Mouse (Mus musculus): ENCODE data around the gene Hipk2.

Hipk2 gene

GRCm38 (mm10) chr6:38792966-38793365 is 83.0 kb downstream of the Hipk2 start:
- no peak for DNase-seq (ENCODE audit: low spot score)

GRCm38 (mm10) chr6:38789221-38789810 is 86.6 kb downstream of the Hipk2 start:
- no peak for DNase-seq (ENCODE audit: low spot score)

GRCm38 (mm10) chr6:38787811-38788509 is 88.0 kb downstream of the Hipk2 start:
- no peak for DNase-seq (ENCODE audit: low spot score)

DNA sequence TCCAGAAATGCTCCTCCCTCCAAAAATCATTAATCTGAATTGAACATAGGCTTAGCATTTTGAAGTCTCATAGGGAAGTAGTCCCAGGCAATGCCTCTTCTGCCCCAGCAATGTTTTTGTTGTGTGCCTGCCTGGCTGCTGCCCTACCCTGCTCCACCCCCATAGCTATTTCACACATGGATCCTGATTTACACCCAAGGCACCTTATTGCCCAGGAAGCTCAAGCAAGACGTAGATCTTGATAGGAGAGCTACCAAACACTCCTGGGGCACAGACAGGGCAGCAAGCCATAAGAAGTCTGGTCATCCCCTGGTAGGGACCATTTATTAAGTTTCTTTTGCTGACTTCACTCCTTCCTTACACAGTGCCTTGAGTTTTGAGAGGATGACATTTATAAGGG is 88.8 kb downstream of the Hipk2 start:
- no peak for DNase-seq (ENCODE audit: low spot score)

GRCm38 (mm10) chr6:38785747-38786146 is 90.2 kb downstream of the Hipk2 start:
- DNase-seq (ENCODE audit: low spot score): no peak

GRCm38 (mm10) chr6:38779411-38779810 is 96.6 kb downstream of the Hipk2 start:
- no peak for DNase-seq (ENCODE audit: low spot score)

DNA sequence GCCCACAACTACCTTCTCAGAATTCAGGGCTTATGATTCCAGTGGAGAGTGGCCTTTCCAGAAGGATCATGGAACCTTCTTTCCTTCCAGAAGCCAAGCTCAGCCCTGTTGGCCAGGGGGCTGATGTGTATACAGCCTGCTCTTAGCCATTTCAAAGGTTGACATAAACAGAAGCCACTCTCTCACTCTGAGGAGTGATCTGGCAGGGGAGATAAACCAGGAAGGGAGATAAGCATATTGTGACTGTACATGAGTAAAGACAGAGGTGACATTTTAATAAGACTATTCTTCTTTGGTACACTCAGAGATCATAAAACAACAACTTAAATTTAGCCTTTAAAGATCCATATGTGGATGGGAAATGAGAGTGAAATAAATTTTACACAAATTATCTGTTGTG is 97.1 kb downstream of the Hipk2 start:
- no peak for DNase-seq (ENCODE audit: low spot score)

DNA sequence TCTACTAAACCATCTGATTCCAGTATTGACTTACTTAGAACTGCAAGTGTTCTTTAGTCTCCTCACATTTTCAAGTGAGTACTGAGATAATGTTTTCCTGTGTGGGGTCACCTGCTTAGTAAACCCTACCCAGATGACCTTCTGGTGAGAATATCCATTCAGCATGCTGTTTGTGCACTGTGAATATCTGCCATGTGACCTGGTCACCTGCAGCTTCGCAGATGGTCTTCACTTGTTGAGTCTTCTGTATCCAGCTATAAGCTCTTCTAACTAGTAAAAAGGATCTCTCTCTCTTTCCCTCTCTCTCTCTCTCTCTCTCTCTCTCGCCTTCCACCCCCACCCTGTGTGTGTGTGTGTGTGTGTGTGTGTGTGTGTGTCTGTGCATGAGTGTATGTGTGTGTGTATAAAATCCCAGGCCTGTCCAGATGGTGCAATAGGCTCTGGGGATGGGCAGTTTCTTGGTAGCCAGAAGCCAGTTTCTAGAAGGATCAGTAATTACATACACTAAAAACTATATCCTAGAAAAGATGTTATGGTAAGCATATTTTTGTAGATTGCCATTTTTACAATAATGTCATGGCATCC is 99.9 kb downstream of the Hipk2 start:
- DNase-seq (ENCODE audit: low spot score): no peak

GRCm38 (mm10) chr6:38772836-38773518 is 103.0 kb downstream of the Hipk2 start:
- DNase-seq (ENCODE audit: low spot score): no peak

DNA sequence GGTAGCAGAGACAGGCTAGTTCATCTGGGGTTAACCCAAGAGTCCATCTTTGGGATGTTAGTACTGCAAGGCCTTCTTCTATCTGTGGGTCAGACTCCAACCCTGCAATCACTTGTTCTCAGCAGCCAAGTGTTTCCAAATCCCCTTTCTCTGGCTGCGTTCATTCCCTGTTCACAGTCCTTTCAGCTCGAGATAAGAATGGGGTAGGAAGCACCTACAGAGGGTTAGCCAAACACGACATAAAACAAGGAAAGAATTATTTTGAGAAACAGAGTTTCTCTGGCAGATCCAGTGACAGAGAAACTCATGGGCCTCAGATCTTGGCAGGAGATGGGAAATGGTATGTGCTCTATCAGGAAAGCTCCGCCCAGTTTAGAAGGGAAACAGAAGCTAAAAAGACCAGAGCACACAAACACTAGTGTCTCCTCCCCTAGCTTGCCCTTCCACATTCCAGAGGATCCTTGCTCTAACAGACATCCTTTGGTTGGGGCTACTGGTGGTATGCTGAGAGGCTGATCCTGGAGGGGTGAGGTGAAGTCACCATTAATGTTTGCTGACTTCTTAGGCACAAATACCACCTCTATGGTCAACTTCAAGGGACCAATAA is 104.8 kb downstream of the Hipk2 start:
- no peak for DNase-seq (ENCODE audit: low spot score)

GRCm38 (mm10) chr6:38769627-38770026 is 106.3 kb downstream of the Hipk2 start:
- no peak for DNase-seq (ENCODE audit: low spot score)

DNA sequence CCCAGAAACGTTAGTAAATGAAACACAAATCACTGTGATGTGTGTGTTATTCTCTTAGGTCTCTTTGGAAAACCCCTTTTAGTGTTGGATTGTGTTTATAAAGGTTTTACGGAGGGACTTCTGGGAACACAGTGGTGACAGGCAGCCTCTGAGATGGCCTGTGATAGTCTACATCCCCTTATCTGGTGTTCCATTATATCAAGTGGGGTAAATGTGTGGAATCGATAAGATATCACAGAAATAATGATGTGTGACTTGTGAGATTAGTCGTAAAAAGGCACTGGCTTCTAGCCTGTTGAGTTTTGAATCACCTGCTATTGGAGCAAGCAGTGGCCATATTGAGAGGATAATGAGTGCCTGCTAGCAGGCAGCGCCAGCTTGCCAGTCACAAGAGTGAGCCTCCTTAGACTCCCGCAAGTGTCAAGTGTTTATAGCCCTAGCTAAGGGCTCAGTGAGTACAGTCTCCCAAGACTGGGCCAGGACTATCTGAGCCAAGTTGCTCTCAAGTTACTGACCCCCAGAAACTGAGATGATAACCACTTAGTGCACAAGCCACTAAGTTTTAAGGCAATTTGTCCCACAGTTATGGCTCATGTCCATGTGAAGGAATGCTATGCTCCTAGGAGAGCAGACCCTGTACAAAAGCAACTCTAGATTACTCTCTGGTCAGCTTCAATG is 113.2 kb downstream of the Hipk2 start:
- no peak for DNase-seq (ENCODE audit: low spot score)

DNA sequence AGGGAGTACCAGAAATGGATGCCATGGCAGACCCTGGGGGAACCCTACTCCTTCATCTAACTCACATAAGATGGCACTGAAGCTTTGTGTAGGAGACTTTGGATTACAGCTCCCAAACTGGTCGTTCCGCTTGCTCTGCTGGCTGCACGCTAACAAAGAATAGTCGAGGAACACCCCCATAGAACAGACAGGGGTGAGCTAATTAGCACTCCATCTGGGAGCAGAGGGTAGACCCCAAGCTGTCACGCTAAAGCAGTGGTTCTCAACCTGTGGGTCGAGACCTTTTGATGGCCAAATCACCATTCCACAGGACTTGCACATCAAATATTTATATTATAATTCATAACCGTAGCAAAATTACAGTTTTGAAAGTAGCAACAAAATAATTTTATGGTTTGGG is 114.0 kb downstream of the Hipk2 start:
- no peak for DNase-seq (ENCODE audit: low spot score)

GRCm38 (mm10) chr6:38760911-38761706 is 114.9 kb downstream of the Hipk2 start:
- DNase-seq (ENCODE audit: low spot score): no peak

- DNase-seq (ENCODE audit: low spot score): no peak
These were observed 115.9 kb downstream of the Hipk2 start for GRCm38 (mm10) chr6:38759922-38760620.

- no peak for DNase-seq (ENCODE audit: low spot score)
These were observed 116.8 kb downstream of the Hipk2 start for GRCm38 (mm10) chr6:38759186-38759585.

- DNase-seq (ENCODE audit: low spot score): no peak
These were observed 118.4 kb downstream of the Hipk2 start for GRCm38 (mm10) chr6:38757597-38757996.

DNA sequence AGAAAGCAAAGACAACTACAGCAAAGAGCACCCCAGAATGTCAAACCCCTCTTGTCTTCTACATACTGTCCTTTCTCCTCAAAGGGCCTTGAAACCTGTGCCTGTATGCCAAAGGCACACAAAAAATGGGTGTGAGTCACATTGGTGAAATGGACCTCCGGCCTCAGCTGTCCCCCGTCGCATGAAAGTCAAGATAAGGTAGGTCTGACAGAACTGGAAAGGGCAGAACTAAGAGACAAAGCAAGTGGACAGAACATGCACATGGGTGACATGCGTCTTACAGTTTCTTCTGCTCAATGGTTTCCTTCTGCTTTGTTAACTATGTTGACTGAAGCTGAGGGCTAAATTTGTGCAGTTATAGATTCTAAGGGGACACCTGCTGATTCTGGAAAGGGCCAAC is 119.0 kb downstream of the Hipk2 start:
- no peak for DNase-seq (ENCODE audit: low spot score)

DNA sequence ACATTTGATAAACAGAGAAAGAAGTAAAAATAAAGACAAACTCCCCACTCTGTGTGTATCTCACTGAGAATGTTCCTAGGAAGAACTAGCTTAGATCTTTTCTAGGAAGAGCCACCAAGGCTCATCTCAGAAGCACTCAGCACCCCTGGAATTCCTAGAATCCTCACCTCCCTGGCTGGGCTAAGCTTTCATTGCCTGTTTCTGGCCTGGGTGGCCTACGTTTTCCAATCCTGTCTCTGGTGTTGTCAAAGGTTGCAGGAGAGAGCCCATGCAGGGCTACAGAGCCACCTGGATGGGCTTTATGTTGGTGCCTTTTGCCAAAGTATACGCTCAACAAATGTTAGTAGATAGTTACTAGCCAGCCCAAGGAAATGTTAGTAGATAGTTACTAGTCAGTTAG is 120.0 kb downstream of the Hipk2 start:
- no peak for DNase-seq (ENCODE audit: low spot score)

- no peak for DNase-seq (ENCODE audit: low spot score)
These were observed 120.8 kb downstream of the Hipk2 start for GRCm38 (mm10) chr6:38755188-38755587.

DNA sequence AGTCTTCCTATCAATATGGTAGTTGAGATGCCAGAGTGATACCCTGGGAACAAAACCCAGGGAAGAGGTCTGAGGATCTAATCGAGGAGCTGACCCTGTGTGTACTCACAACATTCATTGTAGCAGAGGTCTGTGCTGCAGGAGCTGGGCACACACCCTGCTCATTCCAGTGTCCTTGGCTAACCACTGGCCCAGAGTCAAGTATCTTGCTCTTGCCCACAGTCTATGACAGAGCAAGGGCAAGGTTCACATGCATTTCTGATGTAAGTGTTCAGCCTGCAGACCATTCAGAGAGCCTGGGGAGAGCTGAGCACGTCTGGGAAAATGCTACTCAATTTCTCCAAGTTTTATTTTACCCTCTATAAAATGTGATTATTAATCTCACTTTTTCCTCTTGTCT is 122.2 kb downstream of the Hipk2 start:
- no peak for DNase-seq (ENCODE audit: low spot score)
